Mouse (Mus musculus): ENCODE measurements around the gene Serpina10. TPM values are rescaled to one million over a fixed set of nuclear protein-coding genes. Genes with fewer than 3 reads are reported as not detected.
A peak's percentile ranks its signal among the peaks of the same experiment; 100 is the strongest.

Gene Serpina10
- polyA plus RNA-seq, 1 experiment, result not detected

- no peak for TF ChIP-seq MYOG (IDR thresholded peaks at IDR 0.05; ENCODE audit: control insufficient read depth, extremely low read depth, insufficient read length)
- H3K27me3 ChIP-seq (ENCODE audit: control insufficient read depth, insufficient read depth, insufficient read length), result no peaks in the 10 kb centered on the region
- H3K79me2 ChIP-seq (ENCODE audit: control insufficient read depth, insufficient read depth), result no peaks in the 10 kb centered on the region
- H3K36me3 ChIP-seq (ENCODE audit: control insufficient read depth, insufficient read depth), result no peaks in the 10 kb centered on the region
- H3K4me3 ChIP-seq (ENCODE audit: insufficient read depth, poor library complexity, severe bottlenecking), result no peak overlapping the region
- H3K79me3 ChIP-seq (ENCODE audit: low read depth), result no peaks in the 10 kb centered on the region
- H3ac ChIP-seq (ENCODE audit: control insufficient read depth, insufficient read length, low read depth), result no peak overlapping the region
Observed at GRCm38 (mm10) chr12:103643818-103644217, 12.6 kb upstream of the Serpina10 start.

GRCm38 (mm10) chr12:103643336-103643735 is 12.1 kb upstream of the Serpina10 start:
- H3K27me3 ChIP-seq (ENCODE audit: control insufficient read depth, insufficient read depth, insufficient read length), result no peaks in the 10 kb centered on the region
- H3K4me3 ChIP-seq (ENCODE audit: insufficient read depth, poor library complexity, severe bottlenecking), result no peak overlapping the region
- no peaks in the 10 kb centered on the region for H3K36me3 ChIP-seq (ENCODE audit: control insufficient read depth, insufficient read depth)
- H3K79me3 ChIP-seq (ENCODE audit: low read depth), result no peaks in the 10 kb centered on the region
- TF ChIP-seq MAX (IDR thresholded peaks at IDR 0.05) (no peak), CTCF (IDR thresholded peaks at IDR 0.05; ENCODE audit: control insufficient read depth, insufficient read depth, insufficient read length) (peak; percentile 54), CEBPB (IDR thresholded peaks at IDR 0.05; ENCODE audit: low read depth) (no peak), MYOD1 (IDR thresholded peaks at IDR 0.05; ENCODE audit: control insufficient read depth, insufficient read length, low read depth) (no peak), USF1 (IDR thresholded peaks at IDR 0.05; ENCODE audit: low read depth) (no peak), FOSL1 (IDR thresholded peaks at IDR 0.05; ENCODE audit: insufficient read depth, low read length, poor library complexity, severe bottlenecking) (no peak), MYOG (IDR thresholded peaks at IDR 0.05; ENCODE audit: control insufficient read depth, extremely low read depth, insufficient read length) (no peak)
- no peak overlapping the region for H3ac ChIP-seq (ENCODE audit: control insufficient read depth, insufficient read length, low read depth)
- no peaks in the 10 kb centered on the region for H3K79me2 ChIP-seq (ENCODE audit: control insufficient read depth, insufficient read depth)

- Histone ChIP-seq H3K4me3 (ENCODE audit: insufficient read depth, poor library complexity, severe bottlenecking) (no peak overlapping the region), H3ac (ENCODE audit: control insufficient read depth, insufficient read length, low read depth) (no peak overlapping the region), H3K27me3 (ENCODE audit: control insufficient read depth, insufficient read depth, insufficient read length) (no peaks in the 10 kb centered on the region), H3K36me3 (ENCODE audit: control insufficient read depth, insufficient read depth) (no peaks in the 10 kb centered on the region), H3K79me3 (ENCODE audit: low read depth) (no peaks in the 10 kb centered on the region), H3K79me2 (ENCODE audit: control insufficient read depth, insufficient read depth) (no peaks in the 10 kb centered on the region)
- no peak for TF ChIP-seq USF1 (IDR thresholded peaks at IDR 0.05; ENCODE audit: low read depth)
Observed at GRCm38 (mm10) chr12:103635846-103636245, 4.6 kb upstream of the Serpina10 start.

- no peaks in the 10 kb centered on the region for H3K79me2 ChIP-seq (ENCODE audit: control insufficient read depth, insufficient read depth)
- H3K79me3 ChIP-seq (ENCODE audit: low read depth), result no peaks in the 10 kb centered on the region
- H3K27me3 ChIP-seq (ENCODE audit: control insufficient read depth, insufficient read depth, insufficient read length), result peaks cover 5% of the 10 kb centered on the region
- no peak overlapping the region for H3K4me3 ChIP-seq (ENCODE audit: insufficient read depth, poor library complexity, severe bottlenecking)
- no peak overlapping the region for H3ac ChIP-seq (ENCODE audit: control insufficient read depth, insufficient read length, low read depth)
- H3K36me3 ChIP-seq (ENCODE audit: control insufficient read depth, insufficient read depth), result no peaks in the 10 kb centered on the region
- TF ChIP-seq USF1 (IDR thresholded peaks at IDR 0.05; ENCODE audit: low read depth), result no peak
- TF ChIP-seq CEBPB (IDR thresholded peaks at IDR 0.05; ENCODE audit: low read depth), result no peak
- no peak for TF ChIP-seq MAX (IDR thresholded peaks at IDR 0.05)
- TF ChIP-seq MYOD1 (IDR thresholded peaks at IDR 0.05; ENCODE audit: control insufficient read depth, insufficient read length, low read depth), result no peak
- TF ChIP-seq FOSL1 (IDR thresholded peaks at IDR 0.05; ENCODE audit: insufficient read depth, low read length, poor library complexity, severe bottlenecking), result no peak
- no peak for TF ChIP-seq MYOG (IDR thresholded peaks at IDR 0.05; ENCODE audit: control insufficient read depth, extremely low read depth, insufficient read length)
- TF ChIP-seq CTCF (IDR thresholded peaks at IDR 0.05; ENCODE audit: control insufficient read depth, insufficient read depth, insufficient read length), result no peak
Observed at GRCm38 (mm10) chr12:103634430-103634829, 3.2 kb upstream of the Serpina10 start.

DNA sequence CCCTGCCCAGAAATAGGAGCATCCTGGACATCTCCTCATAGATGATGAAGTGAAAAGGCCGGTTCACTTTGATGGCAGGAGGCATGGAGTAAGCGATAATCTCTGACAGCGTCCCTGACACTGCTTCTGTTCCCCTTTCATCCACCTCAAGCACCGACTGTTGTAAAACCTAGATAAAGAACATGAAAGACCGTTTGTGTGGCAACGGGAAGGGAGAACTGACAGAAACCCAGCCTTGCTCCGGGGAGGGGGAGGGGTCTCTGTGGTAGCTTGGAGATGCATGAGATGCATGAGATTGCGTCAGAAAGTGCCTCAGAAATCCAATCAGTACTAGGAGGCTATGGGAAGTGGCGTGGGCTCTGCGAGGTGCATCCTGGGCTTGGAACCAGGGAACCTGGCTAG is 14.4 kb downstream of the Serpina10 start:
- no peaks in the 10 kb centered on the region for H3K79me2 ChIP-seq (ENCODE audit: control insufficient read depth, insufficient read depth)
- no peak for TF ChIP-seq MYOD1 (IDR thresholded peaks at IDR 0.05; ENCODE audit: control insufficient read depth, insufficient read length, low read depth)
- no peak for TF ChIP-seq MYOG (IDR thresholded peaks at IDR 0.05; ENCODE audit: control insufficient read depth, extremely low read depth, insufficient read length)
- no peak for TF ChIP-seq MAX (IDR thresholded peaks at IDR 0.05)
- no peak for TF ChIP-seq CTCF (IDR thresholded peaks at IDR 0.05; ENCODE audit: control insufficient read depth, insufficient read depth, insufficient read length)
- no peak for TF ChIP-seq USF1 (IDR thresholded peaks at IDR 0.05; ENCODE audit: low read depth)
- TF ChIP-seq FOSL1 (IDR thresholded peaks at IDR 0.05; ENCODE audit: insufficient read depth, low read length, poor library complexity, severe bottlenecking), result no peak
- TF ChIP-seq CEBPB (IDR thresholded peaks at IDR 0.05; ENCODE audit: low read depth), result no peak
- no peak overlapping the region for H3K4me3 ChIP-seq (ENCODE audit: insufficient read depth, poor library complexity, severe bottlenecking)
- no peak overlapping the region for H3ac ChIP-seq (ENCODE audit: control insufficient read depth, insufficient read length, low read depth)
- no peaks in the 10 kb centered on the region for H3K36me3 ChIP-seq (ENCODE audit: control insufficient read depth, insufficient read depth)
- no peaks in the 10 kb centered on the region for H3K79me3 ChIP-seq (ENCODE audit: low read depth)
- no peaks in the 10 kb centered on the region for H3K27me3 ChIP-seq (ENCODE audit: control insufficient read depth, insufficient read depth, insufficient read length)

DNA sequence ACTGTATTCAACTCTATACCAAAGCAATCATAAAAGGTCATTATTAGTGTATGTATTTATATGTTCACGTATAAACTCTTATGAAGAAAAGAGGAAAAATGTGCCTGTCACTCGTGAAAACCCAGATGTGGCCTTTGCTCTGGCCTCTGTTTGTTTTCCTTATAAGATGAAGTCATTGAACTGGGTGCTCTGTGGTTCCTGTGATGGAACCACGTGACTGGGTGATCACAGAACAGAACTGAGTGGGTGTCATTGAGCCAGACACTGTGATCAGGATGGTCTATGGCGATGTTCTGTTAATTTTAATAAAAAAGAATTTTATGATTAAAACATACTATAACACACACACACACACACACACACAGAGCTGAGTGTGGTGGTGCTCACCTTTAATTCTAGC is 15.5 kb downstream of the Serpina10 start:
- H3K36me3 ChIP-seq (ENCODE audit: control insufficient read depth, insufficient read depth), result no peaks in the 10 kb centered on the region
- TF ChIP-seq MAX (IDR thresholded peaks at IDR 0.05), result no peak
- TF ChIP-seq MYOG (IDR thresholded peaks at IDR 0.05; ENCODE audit: control insufficient read depth, extremely low read depth, insufficient read length), result no peak
- TF ChIP-seq FOSL1 (IDR thresholded peaks at IDR 0.05; ENCODE audit: insufficient read depth, low read length, poor library complexity, severe bottlenecking), result no peak
- no peak for TF ChIP-seq USF1 (IDR thresholded peaks at IDR 0.05; ENCODE audit: low read depth)
- H3K27me3 ChIP-seq (ENCODE audit: control insufficient read depth, insufficient read depth, insufficient read length), result no peaks in the 10 kb centered on the region
- H3ac ChIP-seq (ENCODE audit: control insufficient read depth, insufficient read length, low read depth), result no peak overlapping the region
- H3K79me3 ChIP-seq (ENCODE audit: low read depth), result no peaks in the 10 kb centered on the region
- H3K4me3 ChIP-seq (ENCODE audit: insufficient read depth, poor library complexity, severe bottlenecking), result no peak overlapping the region
- H3K79me2 ChIP-seq (ENCODE audit: control insufficient read depth, insufficient read depth), result no peaks in the 10 kb centered on the region

Measured in C2C12 (cell line).